Mouse (Mus musculus): ENCODE measurements around the gene Rhou.

Gene Rhou

GRCm38 (mm10) chr8:123649483-123649882, 4.2 kb upstream of the Rhou start:
- no peak for DNase-seq (ENCODE audit: low read depth, low spot score)

GRCm38 (mm10) chr8:123651390-123652098, 2.2 kb upstream of the Rhou start:
- no peak for DNase-seq (ENCODE audit: low read depth, low spot score)

GRCm38 (mm10) chr8:123652641-123653040, 1.1 kb upstream of the Rhou start:
- DNase-seq (ENCODE audit: low read depth, low spot score), result no peak

- DNase-seq (ENCODE audit: low read depth, low spot score), result no peak
Observed at GRCm38 (mm10) chr8:123653994-123654569, 353 bp downstream of the Rhou start.

- no peak for DNase-seq (ENCODE audit: low read depth, low spot score)
Observed at GRCm38 (mm10) chr8:123654763-123655162, 1.0 kb downstream of the Rhou start.

- DNase-seq (ENCODE audit: low read depth, low spot score), result no peak
Observed at GRCm38 (mm10) chr8:123655351-123655779, 1.6 kb downstream of the Rhou start.

GRCm38 (mm10) chr8:123657826-123658225, 4.1 kb downstream of the Rhou start:
- no peak for DNase-seq (ENCODE audit: low read depth, low spot score)

- DNase-seq (ENCODE audit: low read depth, low spot score), result no peak
Observed at GRCm38 (mm10) chr8:123659469-123660057, 5.8 kb downstream of the Rhou start.

GRCm38 (mm10) chr8:123661515-123661914, 7.8 kb downstream of the Rhou start:
- DNase-seq (ENCODE audit: low read depth, low spot score), result no peak

GRCm38 (mm10) chr8:123665580-123665979, 11.9 kb downstream of the Rhou start:
- DNase-seq (ENCODE audit: low read depth, low spot score), result no peak

GRCm38 (mm10) chr8:123666832-123667231, 13.1 kb downstream of the Rhou start:
- no peak for DNase-seq (ENCODE audit: low read depth, low spot score)

GRCm38 (mm10) chr8:123668681-123669080, 15.0 kb downstream of the Rhou start:
- no peak for DNase-seq (ENCODE audit: low read depth, low spot score)

GRCm38 (mm10) chr8:123670766-123671165, 17.0 kb downstream of the Rhou start:
- no peak for DNase-seq (ENCODE audit: low read depth, low spot score)

GRCm38 (mm10) chr8:123671454-123671853, 17.7 kb downstream of the Rhou start:
- no peak for DNase-seq (ENCODE audit: low read depth, low spot score)

GRCm38 (mm10) chr8:123672648-123673047, 18.9 kb downstream of the Rhou start:
- DNase-seq (ENCODE audit: low read depth, low spot score), result no peak

GRCm38 (mm10) chr8:123675611-123676010, 21.9 kb downstream of the Rhou start:
- no peak for DNase-seq (ENCODE audit: low read depth, low spot score)

GRCm38 (mm10) chr8:123678390-123678789, 24.7 kb downstream of the Rhou start:
- no peak for DNase-seq (ENCODE audit: low read depth, low spot score)

GRCm38 (mm10) chr8:123682073-123682761, 28.5 kb downstream of the Rhou start:
- peak; percentile 61 for DNase-seq (ENCODE audit: low read depth, low spot score)

- no peak for DNase-seq (ENCODE audit: low read depth, low spot score)
Observed at GRCm38 (mm10) chr8:123683321-123683720, 29.6 kb downstream of the Rhou start.

- DNase-seq (ENCODE audit: low read depth, low spot score), result no peak
Observed at GRCm38 (mm10) chr8:123684806-123685205, 31.1 kb downstream of the Rhou start.

GRCm38 (mm10) chr8:123685477-123685876, 31.7 kb downstream of the Rhou start:
- no peak for DNase-seq (ENCODE audit: low read depth, low spot score)

- DNase-seq (ENCODE audit: low read depth, low spot score), result no peak
Observed at GRCm38 (mm10) chr8:123687826-123688225, 34.1 kb downstream of the Rhou start.
